Mouse (Mus musculus): Measurements from ENCODE around the gene Olfr571. TPM values are rescaled to one million over a fixed set of nuclear protein-coding genes. Genes with fewer than 3 reads are reported as not detected.

Olfr571 gene
- polyA plus RNA-seq, 1 experiment: not detected

DNA sequence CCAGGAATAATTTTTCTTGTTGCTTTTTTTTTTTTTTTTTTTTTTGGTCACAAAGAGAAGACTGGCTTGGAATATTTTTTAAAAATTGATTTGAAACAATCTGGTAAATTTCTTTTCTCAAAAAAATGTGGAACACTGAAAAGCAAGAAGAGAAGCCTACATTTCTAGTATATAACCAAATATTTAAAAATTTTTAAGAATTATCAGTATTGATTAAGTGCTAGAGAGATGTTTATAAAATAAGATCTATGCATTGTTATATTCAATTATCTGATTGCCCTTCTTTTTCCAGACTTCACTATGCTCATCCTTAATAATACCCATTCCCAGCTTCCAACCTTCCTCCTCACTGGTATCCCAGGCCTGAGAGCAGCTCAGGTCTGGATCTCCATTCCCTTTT is 40.5 kb downstream of the Olfr571 start, which contains the start of gene Olfr568:
Gene Olfr568, plus strand, starts transcription at position 301 of the 400 bp plus-strand sequence.
- no peak within 1 kb of the TSS for H3K4me3 ChIP-seq (ENCODE audit: control insufficient read depth, low read depth, low read length)
- no peaks in the 10 kb centered on the region for H3K27me3 ChIP-seq (ENCODE audit: control insufficient read depth, insufficient read depth, low read length)
- no peaks in the 10 kb centered on the region for H3K4me1 ChIP-seq (ENCODE audit: control insufficient read depth, insufficient read depth, low read length)
- TF ChIP-seq POLR2A (IDR thresholded peaks at IDR 0.05; ENCODE audit: control insufficient read depth, low read depth, low read length) (no peak), CTCF (IDR thresholded peaks at IDR 0.05; ENCODE audit: control insufficient read depth, insufficient read depth, insufficient replicate concordance, low read depth, low read length) (no peak)
- no peak within 1 kb of the TSS for H3K27ac ChIP-seq (ENCODE audit: control insufficient read depth, insufficient read depth, low read depth, low read length)
- no peaks in the 10 kb centered on the region for H3K36me3 ChIP-seq (ENCODE audit: control insufficient read depth, insufficient read depth, low read length)

- Histone ChIP-seq H3K27ac (ENCODE audit: control insufficient read depth, insufficient read depth, low read depth, low read length) (no peak within 1 kb of the TSS), H3K27me3 (ENCODE audit: control insufficient read depth, insufficient read depth, low read length) (no peaks in the 10 kb centered on the region)
These were observed 58.7 kb downstream of the Olfr571 start, which contains the start of gene Olfr566 for GRCm38 (mm10) chr7:102858665-102859064. Gene Olfr566 (minus strand): TSS chr7:102858765.

DNA sequence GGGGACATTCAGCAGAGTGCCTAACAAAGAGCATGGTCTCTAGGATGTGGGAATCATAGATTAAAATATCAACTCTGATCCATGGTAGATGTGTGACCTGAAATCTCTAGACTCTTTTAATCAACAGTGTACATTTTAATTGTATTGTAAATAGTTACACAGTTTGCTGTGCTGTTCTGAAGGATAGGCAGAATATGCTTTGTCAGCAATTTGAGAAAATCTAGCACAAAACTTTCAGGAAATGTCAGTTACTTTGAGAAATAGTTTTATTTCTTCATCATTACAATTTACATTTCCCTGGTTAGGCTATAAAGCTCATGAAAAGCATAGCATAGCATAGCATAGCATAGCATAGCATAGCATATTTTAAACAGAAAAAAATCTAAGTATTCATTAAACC is 61.5 kb downstream of the Olfr571 start:
- H3K27ac ChIP-seq (ENCODE audit: control insufficient read depth, insufficient read depth, low read depth, low read length): no peak overlapping the region
- H3K27me3 ChIP-seq (ENCODE audit: control insufficient read depth, insufficient read depth, low read length): no peaks in the 10 kb centered on the region
- H3K4me1 ChIP-seq (ENCODE audit: control insufficient read depth, insufficient read depth, low read length): no peaks in the 10 kb centered on the region
- H3K4me3 ChIP-seq (ENCODE audit: control insufficient read depth, low read depth, low read length): no peak overlapping the region
- no peaks in the 10 kb centered on the region for H3K36me3 ChIP-seq (ENCODE audit: control insufficient read depth, insufficient read depth, low read length)
- TF ChIP-seq CTCF (IDR thresholded peaks at IDR 0.05; ENCODE audit: control insufficient read depth, insufficient read depth, insufficient replicate concordance, low read depth, low read length) (no peak), POLR2A (IDR thresholded peaks at IDR 0.05; ENCODE audit: control insufficient read depth, low read depth, low read length) (no peak)

More at GRCm38 (mm10) chr7:102858665-102859064, 58.7 kb downstream of the Olfr571 start, which contains the start of gene Olfr566:
- H3K4me1 ChIP-seq (ENCODE audit: control insufficient read depth, insufficient read depth, low read length): no peaks in the 10 kb centered on the region
- TF ChIP-seq CTCF (IDR thresholded peaks at IDR 0.05; ENCODE audit: control insufficient read depth, insufficient read depth, insufficient replicate concordance, low read depth, low read length): no peak
- no peak for TF ChIP-seq POLR2A (IDR thresholded peaks at IDR 0.05; ENCODE audit: control insufficient read depth, low read depth, low read length)
- no peak within 1 kb of the TSS for H3K4me3 ChIP-seq (ENCODE audit: control insufficient read depth, low read depth, low read length)
- H3K36me3 ChIP-seq (ENCODE audit: control insufficient read depth, insufficient read depth, low read length): no peaks in the 10 kb centered on the region

Other genes starting within 250 kb of the Olfr571 start
- 6.0 and 8.3 TPM in 2 replicates for gene Trim68, start 230.2 kb downstream of the Olfr571 start, polyA plus RNA-seq (2012; rRNA removed)
- 0.10 TPM in 1 of 2 replicates, not detected in the other for gene Olfr557, start 221.6 kb downstream of the Olfr571 start, polyA plus RNA-seq (2012; rRNA removed)
- 0.19 and 0.25 TPM in 2 replicates for gene Olfr558, start 215.3 kb downstream of the Olfr571 start, polyA plus RNA-seq (2012; rRNA removed)
- 0.25 and 0.47 TPM in 2 replicates for gene Olfr33, start 198.5 kb downstream of the Olfr571 start, polyA plus RNA-seq (2012; rRNA removed)
- gene Olfr559, start 190.0 kb downstream of the Olfr571 start, polyA plus RNA-seq (2012; rRNA removed): not detected in 2 replicates
- gene Olfr560, start 158.2 kb downstream of the Olfr571 start, polyA plus RNA-seq (2012; rRNA removed): not detected in 2 replicates
- gene Olfr78, start 158.1 kb downstream of the Olfr571 start, polyA plus RNA-seq (2012; rRNA removed): 1.1 and 1.3 TPM in 2 replicates
- gene Olfr561, start 146.3 kb downstream of the Olfr571 start, polyA plus RNA-seq (2012; rRNA removed): not detected in 2 replicates
- gene Olfr564, start 114.1 kb downstream of the Olfr571 start, polyA plus RNA-seq (2012; rRNA removed): not detected in 2 replicates
- gene Olfr566, start 58.8 kb downstream of the Olfr571 start, polyA plus RNA-seq (2012; rRNA removed): not detected in 2 replicates
- 0.26 and 0.59 TPM in 2 replicates for gene Olfr568, start 40.4 kb downstream of the Olfr571 start, polyA plus RNA-seq (2012; rRNA removed)
- gene Olfr569, start 26.7 kb downstream of the Olfr571 start, polyA plus RNA-seq (2012; rRNA removed): not detected in 2 replicates
- 0.23 TPM in 1 of 2 replicates, not detected in the other for gene Olfr570, start 23.0 kb downstream of the Olfr571 start, polyA plus RNA-seq (2012; rRNA removed)
- not detected in 2 replicates for gene Olfr572, start 6.9 kb upstream of the Olfr571 start, polyA plus RNA-seq (2012; rRNA removed)
- gene Olfr573-ps1, start 25.0 kb upstream of the Olfr571 start, polyA plus RNA-seq (2012; rRNA removed): not detected in 2 replicates
- gene Olfr574, start 30.9 kb upstream of the Olfr571 start, polyA plus RNA-seq (2012; rRNA removed): not detected in 2 replicates
- not detected in 2 replicates for gene Olfr575, start 41.2 kb upstream of the Olfr571 start, polyA plus RNA-seq (2012; rRNA removed)
- not detected in 2 replicates for gene Olfr576, start 45.1 kb upstream of the Olfr571 start, polyA plus RNA-seq (2012; rRNA removed)
- not detected in 2 replicates for gene Olfr577, start 58.4 kb upstream of the Olfr571 start, polyA plus RNA-seq (2012; rRNA removed)
- not detected in 2 replicates for gene Olfr578, start 71.8 kb upstream of the Olfr571 start, polyA plus RNA-seq (2012; rRNA removed)
- not detected in 2 replicates for gene Olfr582, start 120.5 kb upstream of the Olfr571 start, polyA plus RNA-seq (2012; rRNA removed)
- gene Olfr583, start 133.8 kb upstream of the Olfr571 start, polyA plus RNA-seq (2012; rRNA removed): not detected in 2 replicates
- not detected in 2 replicates for gene Olfr584, start 164.3 kb upstream of the Olfr571 start, polyA plus RNA-seq (2012; rRNA removed)
- not detected in 2 replicates for gene Olfr585, start 180.2 kb upstream of the Olfr571 start, polyA plus RNA-seq (2012; rRNA removed)
- not detected in 2 replicates for gene Olfr586, start 208.1 kb upstream of the Olfr571 start, polyA plus RNA-seq (2012; rRNA removed)
- not detected in 2 replicates for gene Olfr588-ps1, start 223.3 kb upstream of the Olfr571 start, polyA plus RNA-seq (2012; rRNA removed)
- not detected in 2 replicates for gene Olfr589, start 238.8 kb upstream of the Olfr571 start, polyA plus RNA-seq (2012; rRNA removed)